Mouse (Mus musculus) embryonic facial prominence, embryonic 13.5 days (tissue): ENCODE data around the gene Msi2. TPM values are rescaled to one million over a fixed set of nuclear protein-coding genes. Genes with fewer than 3 reads are reported as not detected.

Source experiments
- ATAC-seq: fragments of 200-750 bp; cut with Nextera tagmentation; 2 replicates; pipeline ENCODE4 v1.8.0; 2017; ENCODE audit warnings: low read depth; ENCODE audit not compliant: insufficient number of reproducible peaks, insufficient read depth, low FRiP score, low TSS enrichment
- H3K27ac ChIP-seq: fragments of 300-500 bp; sonication (generic); 2 replicates; pipeline ENCODE4 v1.5.1; 2015; ENCODE audit warnings: moderate library complexity, mild to moderate bottlenecking, inconsistent platforms
- H3K27me3 ChIP-seq: fragments of 300-500 bp; sonication (generic); 2 replicates; pipeline ENCODE4 v1.6.1; 2015; ENCODE audit warnings: mild to moderate bottlenecking, inconsistent platforms
- H3K36me3 ChIP-seq: fragments of 300-500 bp; sonication (generic); 2 replicates; pipeline ENCODE4 v1.6.1; 2015; ENCODE audit warnings: mild to moderate bottlenecking, inconsistent platforms
- H3K4me1 ChIP-seq: fragments of 300-500 bp; sonication (generic); 2 replicates; pipeline ENCODE4 v1.6.1; 2015; ENCODE audit warnings: inconsistent platforms
- H3K4me2 ChIP-seq: fragments of 300-500 bp; sonication (generic); 2 replicates; pipeline ENCODE4 v1.6.1; 2015; ENCODE audit warnings: moderate library complexity, mild to moderate bottlenecking, inconsistent platforms
- H3K4me3 ChIP-seq: fragments of 300-500 bp; sonication (generic); 2 replicates; pipeline ENCODE4 v1.5.1; 2015; ENCODE audit warnings: mild to moderate bottlenecking, inconsistent platforms
- H3K9ac ChIP-seq: fragments of 300-500 bp; sonication (generic); 2 replicates; pipeline ENCODE4 v1.6.1; 2015; ENCODE audit warnings: mild to moderate bottlenecking, inconsistent platforms
- H3K9me3 ChIP-seq: fragments of 300-500 bp; sonication (generic); 2 replicates; pipeline ENCODE4 v1.6.1; 2016; ENCODE audit warnings: inconsistent platforms
- WGBS: fragments of 180-500 bp; shearing (Covaris S2); methylation state at CpG from one replicate; pipeline ENCODE4 v1.1.7; 2015; ENCODE audit warnings: mixed read lengths; 5-methylcytosine and 5-hydroxymethylcytosine counted together
- polyA plus RNA-seq: library from polyadenylated mRNA; unstranded; fragments of >200 nt; fragmentation: Nextera tagmentation; extraction: Ambion mirVana; gene quantifications from 2 replicates; pipeline ENCODE4 v1.2.1, GENCODE M21; 2015

Msi2 gene
- polyA plus RNA-seq, 1 experiment from 2014 or later, result 18.7 TPM

- no peak for ATAC-seq
- peaks cover 68% of the 10 kb centered on the region for H3K4me1 ChIP-seq
Measured at GRCm38 (mm10) chr11:88594010-88594409, 124.3 kb downstream of the Msi2 start.

GRCm38 (mm10) chr11:88592099-88592498, 126.2 kb downstream of the Msi2 start:
- Histone ChIP-seq H3K4me1 (peaks cover 76% of the 10 kb centered on the region), H3K36me3 (peaks cover 18% of the 10 kb centered on the region)

More at GRCm38 (mm10) chr11:88594010-88594409, 124.3 kb downstream of the Msi2 start:
- no peak overlapping the region for H3K4me3 ChIP-seq
- no peak overlapping the region for H3K9ac ChIP-seq
- no peak overlapping the region for H3K4me2 ChIP-seq
- H3K27ac ChIP-seq, result peak overlapping the region; percentile 53; the same call in 1 of the 2 replicates
- no peaks in the 10 kb centered on the region for H3K27me3 ChIP-seq
- 20% methylated on average over 8 of the region's 8 CpGs for WGBS
- peaks cover 12% of the 10 kb centered on the region for H3K36me3 ChIP-seq
- H3K9me3 ChIP-seq, result no peaks in the 10 kb centered on the region

GRCm38 (mm10) chr11:88590647-88591046, 127.7 kb downstream of the Msi2 start:
- no peaks in the 10 kb centered on the region for H3K27me3 ChIP-seq
- no peak overlapping the region for H3K4me2 ChIP-seq
- H3K36me3 ChIP-seq, result peaks cover 18% of the 10 kb centered on the region
- no peak overlapping the region for H3K27ac ChIP-seq
- no peak overlapping the region for H3K9ac ChIP-seq
- H3K4me1 ChIP-seq, result peaks cover 79% of the 10 kb centered on the region
- WGBS, result 79% methylated on average over 5 of the region's 5 CpGs
- ATAC-seq, result no peak
- no peaks in the 10 kb centered on the region for H3K9me3 ChIP-seq
- H3K4me3 ChIP-seq, result no peak overlapping the region

More at GRCm38 (mm10) chr11:88592099-88592498, 126.2 kb downstream of the Msi2 start:
- H3K27ac ChIP-seq, result no peak overlapping the region
- no peak for ATAC-seq
- H3K9ac ChIP-seq, result no peak overlapping the region
- no peak overlapping the region for H3K4me3 ChIP-seq
- no peak overlapping the region for H3K4me2 ChIP-seq
- 94% methylated on average over 8 of the region's 8 CpGs for WGBS
- H3K9me3 ChIP-seq, result no peaks in the 10 kb centered on the region
- no peaks in the 10 kb centered on the region for H3K27me3 ChIP-seq

- H3K4me1 ChIP-seq, result peaks cover 79% of the 10 kb centered on the region
- no peaks in the 10 kb centered on the region for H3K27me3 ChIP-seq
- no peaks in the 10 kb centered on the region for H3K9me3 ChIP-seq
- ATAC-seq, result no peak
- no peak overlapping the region for H3K4me3 ChIP-seq
- H3K36me3 ChIP-seq, result peaks cover 18% of the 10 kb centered on the region
- H3K27ac ChIP-seq, result peak overlapping the region; percentile 66; the same call in 1 of the 2 replicates
- no peak overlapping the region for H3K9ac ChIP-seq
- H3K4me2 ChIP-seq, result no peak overlapping the region
- WGBS, result 89% methylated on average over 6 of the region's 6 CpGs
Measured at GRCm38 (mm10) chr11:88589641-88590040, 128.7 kb downstream of the Msi2 start.

GRCm38 (mm10) chr11:88588688-88589210, 129.6 kb downstream of the Msi2 start:
- Histone ChIP-seq H3K27me3 (no peaks in the 10 kb centered on the region), H3K4me2 (no peak overlapping the region), H3K27ac (peak overlapping the region; percentile 66), H3K4me1 (peaks cover 80% of the 10 kb centered on the region), H3K4me3 (no peak overlapping the region), H3K9ac (no peak overlapping the region), H3K9me3 (no peaks in the 10 kb centered on the region), H3K36me3 (peaks cover 18% of the 10 kb centered on the region)
- ATAC-seq, result no peak
- WGBS, result 76% methylated on average over 9 of the region's 9 CpGs

GRCm38 (mm10) chr11:88587710-88588109, 130.6 kb downstream of the Msi2 start:
- H3K4me3 ChIP-seq, result no peak overlapping the region
- H3K27ac ChIP-seq, result peak overlapping the region; percentile 22; the same call in 1 of the 2 replicates
- 75% methylated on average over 5 of the region's 5 CpGs for WGBS
- H3K9ac ChIP-seq, result no peak overlapping the region
- peaks cover 84% of the 10 kb centered on the region for H3K4me1 ChIP-seq
- H3K9me3 ChIP-seq, result no peaks in the 10 kb centered on the region
- H3K27me3 ChIP-seq, result no peaks in the 10 kb centered on the region
- peaks cover 18% of the 10 kb centered on the region for H3K36me3 ChIP-seq
- ATAC-seq, result no peak
- H3K4me2 ChIP-seq, result no peak overlapping the region

GRCm38 (mm10) chr11:88585880-88586279, 132.4 kb downstream of the Msi2 start:
- peak overlapping the region; percentile 85; the same call in 1 of the 2 replicates for H3K27ac ChIP-seq
- H3K4me2 ChIP-seq, result no peak overlapping the region
- H3K9ac ChIP-seq, result no peak overlapping the region
- no peak for ATAC-seq
- 49% methylated on average over 2 of the region's 2 CpGs for WGBS
- H3K4me3 ChIP-seq, result no peak overlapping the region
- no peaks in the 10 kb centered on the region for H3K9me3 ChIP-seq
- H3K36me3 ChIP-seq, result peaks cover 18% of the 10 kb centered on the region
- H3K4me1 ChIP-seq, result peaks cover 94% of the 10 kb centered on the region
- H3K27me3 ChIP-seq, result no peaks in the 10 kb centered on the region

GRCm38 (mm10) chr11:88585171-88585632, 133.1 kb downstream of the Msi2 start:
- no peak overlapping the region for H3K4me3 ChIP-seq
- no peak overlapping the region; the same call in 1 of the 2 replicates for H3K4me2 ChIP-seq
- WGBS, result 15% methylated on average over 10 of the region's 10 CpGs
- no peak overlapping the region; the same call in 1 of the 2 replicates for H3K9ac ChIP-seq
- H3K27ac ChIP-seq, result peak overlapping the region; percentile 85
- no peak for ATAC-seq
- no peaks in the 10 kb centered on the region for H3K27me3 ChIP-seq
- no peaks in the 10 kb centered on the region for H3K9me3 ChIP-seq
- peaks cover 92% of the 10 kb centered on the region for H3K4me1 ChIP-seq
- peaks cover 18% of the 10 kb centered on the region for H3K36me3 ChIP-seq

- 0 out of 2 replicates have a peak overlapping the region, but pooled peaks have one; percentile 11 for H3K9ac ChIP-seq
- H3K4me3 ChIP-seq, result no peak overlapping the region
- H3K4me1 ChIP-seq, result peaks cover 85% of the 10 kb centered on the region
- 10% methylated on average over 6 of the region's 6 CpGs for WGBS
- peak overlapping the region; percentile 86 for H3K27ac ChIP-seq
- H3K4me2 ChIP-seq, result no peak overlapping the region
- peaks cover 5% of the 10 kb centered on the region for H3K36me3 ChIP-seq
- ATAC-seq, result no peak
- no peaks in the 10 kb centered on the region for H3K27me3 ChIP-seq
- H3K9me3 ChIP-seq, result no peaks in the 10 kb centered on the region
Measured at GRCm38 (mm10) chr11:88583866-88584265, 134.4 kb downstream of the Msi2 start.

- peaks cover 82% of the 10 kb centered on the region for H3K4me1 ChIP-seq
- H3K36me3 ChIP-seq, result no peaks in the 10 kb centered on the region
- H3K9ac ChIP-seq, result peak overlapping the region; percentile 44; the same call in 1 of the 2 replicates
- H3K27ac ChIP-seq, result peak overlapping the region; percentile 86
- peak; percentile 32; the same call in 1 of the 2 replicates for ATAC-seq
- 8% methylated on average over 8 of the region's 8 CpGs for WGBS
- H3K27me3 ChIP-seq, result no peaks in the 10 kb centered on the region
- peak overlapping the region; percentile 43 for H3K4me2 ChIP-seq
- no peaks in the 10 kb centered on the region for H3K9me3 ChIP-seq
- H3K4me3 ChIP-seq, result no peak overlapping the region
Measured at GRCm38 (mm10) chr11:88583259-88583833, 135.0 kb downstream of the Msi2 start.

GRCm38 (mm10) chr11:88582781-88583180, 135.5 kb downstream of the Msi2 start:
- no peaks in the 10 kb centered on the region for H3K27me3 ChIP-seq
- ATAC-seq, result no peak
- H3K4me2 ChIP-seq, result peak overlapping the region; percentile 43
- no peaks in the 10 kb centered on the region for H3K36me3 ChIP-seq
- H3K4me3 ChIP-seq, result 0 out of 2 replicates have a peak overlapping the region, but pooled peaks have one; percentile 4
- H3K4me1 ChIP-seq, result peaks cover 77% of the 10 kb centered on the region
- peak overlapping the region; percentile 86 for H3K27ac ChIP-seq
- H3K9me3 ChIP-seq, result no peaks in the 10 kb centered on the region
- H3K9ac ChIP-seq, result no peak overlapping the region
- 6% methylated on average over 7 of the region's 7 CpGs for WGBS
